Mouse (Mus musculus): ENCODE measurements around the gene Rccd1.

GRCm38 (mm10) chr7:80369461-80369860 is 45.2 kb upstream of the Rccd1 start:
- TF ChIP-seq POLR2A (IDR thresholded peaks at IDR 0.05; ENCODE audit: borderline replicate concordance, extremely low read depth, low read depth, low read length) (no peak), CTCF (IDR thresholded peaks at IDR 0.05; ENCODE audit: insufficient read depth, low read length) (no peak)
